In the genomic region with DNA sequence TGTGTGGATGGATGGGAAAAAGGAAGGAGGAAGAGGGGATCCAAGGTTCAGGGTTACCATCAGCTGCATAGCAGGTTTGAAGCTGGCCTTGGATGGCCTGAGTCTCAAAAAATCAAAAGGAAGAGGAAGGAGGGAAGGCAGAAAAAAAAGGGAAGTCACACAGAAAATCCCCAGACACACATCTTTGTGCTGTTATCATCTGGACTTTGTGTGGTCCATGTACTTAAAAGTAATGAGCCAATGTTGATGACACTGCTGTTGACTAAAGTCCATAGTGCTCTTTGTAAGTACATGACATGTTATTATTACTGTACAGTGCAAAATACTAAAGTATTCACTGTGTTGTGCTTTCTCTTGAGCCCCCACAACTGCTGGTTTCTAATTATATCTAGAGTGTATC, we compare ENCODE assay signal across 18 mouse cellular contexts.
DNase-seq lines count a peak whose midpoint lies in the region; ATAC-seq lines count a peak whose summit lies in the region.
"Had no signal": no experiment of that assay in that cellular context is flagged by ENCODE, and none has a peak within 500 bp of the region (broad histone marks: within the 10 kb centered on the region; RNA-seq: fewer than 3 reads in every experiment).

No protein-coding gene starts in this region.

- peak; percentile 80 for ATAC-seq in intestine, embryonic 15.5 days
- ATAC-seq: forebrain, postnatal 0 days had no signal

- H3K27ac ChIP-seq in intestine, embryonic 15.5 days: no peak overlapping the region
- H3K27ac ChIP-seq: embryonic facial prominence, embryonic 13.5 days; forebrain, embryonic 12.5 days; hindbrain, embryonic 10.5 days; hindbrain, embryonic 14.5 days had no signal

- H3K27me3 ChIP-seq in intestine, embryonic 15.5 days (replicated peaks): no peaks in the 10 kb centered on the region
- H3K27me3 ChIP-seq in splenic B cell, adult 2 months (ENCODE audit: control insufficient read depth, insufficient read depth, low read length, poor library complexity, severe bottlenecking): no peaks in the 10 kb centered on the region; the same call in 1 of the 2 replicates
- H3K27me3 ChIP-seq: embryonic facial prominence, embryonic 13.5 days; forebrain, embryonic 12.5 days; heart, embryonic 12.5 days had no signal

- peaks cover 9% of the 10 kb centered on the region for H3K36me3 ChIP-seq in intestine, embryonic 15.5 days
- peaks cover 25% of the 10 kb centered on the region for H3K36me3 ChIP-seq in splenic B cell, adult 2 months (ENCODE audit: control insufficient read depth, insufficient read depth, low read length, poor library complexity, severe bottlenecking)

- H3K9me3 ChIP-seq in intestine, embryonic 15.5 days: no peaks in the 10 kb centered on the region
- H3K9me3 ChIP-seq: embryonic facial prominence, embryonic 13.5 days; forebrain, embryonic 12.5 days; heart, embryonic 12.5 days; hindbrain, embryonic 10.5 days had no signal

- no peak overlapping the region for H3K4me2 ChIP-seq in intestine, embryonic 15.5 days (replicated peaks)
- H3K4me2 ChIP-seq: embryonic facial prominence, embryonic 13.5 days; forebrain, embryonic 12.5 days; heart, embryonic 12.5 days; hindbrain, embryonic 14.5 days had no signal

- H3K9ac ChIP-seq in intestine, embryonic 15.5 days: no peak overlapping the region
- H3K9ac ChIP-seq: embryonic facial prominence, embryonic 13.5 days; forebrain, embryonic 12.5 days; forebrain, postnatal 0 days; heart, embryonic 12.5 days; hindbrain, embryonic 14.5 days had no signal

- DNase-seq in 416B (ENCODE audit: low read depth) (peak; percentile 14), MEL-GATA-1-ER (ENCODE audit: extremely low read depth, low read depth) (peak; percentile 60)
- DNase-seq in splenic B cell, adult 2 months (ENCODE audit: low read depth, low spot score): peak; percentile 48
- DNase-seq in thymus, postnatal 10 days (ENCODE audit: low spot score in 2 of 2): no peak
- DNase-seq in thymus, postnatal 0 days (ENCODE audit: low spot score): no peak
- no peak for DNase-seq in urinary bladder, postnatal 10 days (ENCODE audit: low spot score)
- DNase-seq: adrenal gland, postnatal 10 days; cerebellum, adult 11-12 months; cerebellum, adult 9-10 months; cerebellum, postnatal 25 days; forebrain, postnatal 0 days; gastrocnemius, postnatal 14 days had no signal

- peaks cover 8% of the 10 kb centered on the region for H3K4me1 ChIP-seq in intestine, embryonic 15.5 days (replicated peaks)

- H3K4me3 ChIP-seq in intestine, embryonic 15.5 days (replicated peaks): no peak overlapping the region
- H3K4me3 ChIP-seq: embryonic facial prominence, embryonic 13.5 days; forebrain, embryonic 12.5 days; heart, embryonic 12.5 days; hindbrain, embryonic 10.5 days had no signal

Comparison
In these comparisons a context has a peak if more than half of its experiments do, and no peak if none do; other contexts are left out.
1. DNase-seq: peak in 416B (single experiment), MEL-GATA-1-ER (single experiment) and splenic B cell, adult 2 months (single experiment); none in thymus, postnatal 10 days (0 of 2), thymus, postnatal 0 days (single experiment) and urinary bladder, postnatal 10 days (single experiment).